Comparison of ENCODE assay signal across 12 mouse cellular contexts in genomic region chr6:31100084-31100579, GRCm38 (mm10).
DNase-seq lines count a peak whose midpoint lies in the region; ATAC-seq lines count a peak whose summit lies in the region.
"Had no signal": no experiment of that assay in that cellular context is flagged by ENCODE, and none has a peak within 500 bp of the region (broad histone marks: within the 10 kb centered on the region; RNA-seq: fewer than 3 reads in every experiment).

No protein-coding gene starts in this region.

- no peak overlapping the region for H3K9ac ChIP-seq in kidney, embryonic 14.5 days (ENCODE audit: low read depth, low read length)
- no peak overlapping the region for H3K9ac ChIP-seq in midbrain, embryonic 13.5 days (replicated peaks)
- H3K9ac ChIP-seq in hindbrain, embryonic 14.5 days = no peak overlapping the region
- H3K9ac ChIP-seq: forebrain, embryonic 13.5 days; limb, embryonic 15.5 days had no signal

- no peak overlapping the region for H3K4me3 ChIP-seq in kidney, embryonic 14.5 days (ENCODE audit: low read length)
- no peak overlapping the region for H3K4me3 ChIP-seq in brown adipose tissue, adult 24 weeks (ENCODE audit: insufficient read depth, low read depth, low read length)
- H3K4me3 ChIP-seq in midbrain, embryonic 13.5 days (replicated peaks) = no peak overlapping the region
- no peak overlapping the region for H3K4me3 ChIP-seq in hindbrain, embryonic 14.5 days (replicated peaks; ENCODE audit: low read length)
- H3K4me3 ChIP-seq: forebrain, embryonic 13.5 days; limb, embryonic 15.5 days had no signal

- WGBS in kidney, embryonic 14.5 days = 71% methylated on average over 12 of the region's 12 CpGs
- WGBS in midbrain, embryonic 13.5 days = 76% methylated on average over 12 of the region's 12 CpGs
- WGBS in hindbrain, embryonic 14.5 days = 61% methylated on average over 12 of the region's 12 CpGs

- no peak for ATAC-seq in kidney, embryonic 14.5 days (ENCODE audit: low FRiP score, low TSS enrichment)
- no peak for ATAC-seq in midbrain, embryonic 13.5 days
- ATAC-seq in hindbrain, embryonic 14.5 days (ENCODE audit: low FRiP score) = no peak
- ATAC-seq: forebrain, embryonic 13.5 days had no signal

- H3K4me1 ChIP-seq in kidney, embryonic 14.5 days (ENCODE audit: control insufficient read depth, insufficient read depth, low read length) = no peaks in the 10 kb centered on the region
- H3K4me1 ChIP-seq in brown adipose tissue, adult 24 weeks (ENCODE audit: control insufficient read depth, insufficient read depth, insufficient read length, low read length) = peaks cover 22% of the 10 kb centered on the region
- H3K4me1 ChIP-seq in midbrain, embryonic 13.5 days (replicated peaks) = peaks cover 45% of the 10 kb centered on the region
- H3K4me1 ChIP-seq in hindbrain, embryonic 14.5 days (replicated peaks; ENCODE audit: control insufficient read depth, insufficient read depth, low read length) = peaks cover 13% of the 10 kb centered on the region

- no peak overlapping the region for H3K27ac ChIP-seq in kidney, embryonic 14.5 days (ENCODE audit: low read depth, low read length)
- H3K27ac ChIP-seq in brown adipose tissue, adult 24 weeks (replicated peaks; ENCODE audit: low read depth, low read length) = peak overlapping the region; percentile 4; the same call in 1 of the 2 replicates
- H3K27ac ChIP-seq in midbrain, embryonic 13.5 days = no peak overlapping the region
- no peak overlapping the region for H3K27ac ChIP-seq in hindbrain, embryonic 14.5 days
- H3K27ac ChIP-seq: forebrain, embryonic 13.5 days; kidney, postnatal 0 days; limb, embryonic 15.5 days had no signal

- DNase-seq in kidney, adult 11 months = peak; percentile 56
- peak; percentile 99 for DNase-seq in Muller cell, postnatal 12 days (ENCODE audit: inconsistent ontology term)
- peak; percentile 76 for DNase-seq in heart, postnatal 4 days
- DNase-seq in urinary bladder, postnatal 14 days (ENCODE audit: low spot score) = no peak
- DNase-seq in hindbrain, embryonic 14.5 days (ENCODE audit: low spot score) = no peak

- H3K27me3 ChIP-seq in kidney, embryonic 14.5 days (ENCODE audit: control insufficient read depth, insufficient read depth, low read length) = no peaks in the 10 kb centered on the region
- H3K27me3 ChIP-seq in midbrain, embryonic 13.5 days = no peaks in the 10 kb centered on the region
- H3K27me3 ChIP-seq in hindbrain, embryonic 14.5 days (ENCODE audit: control insufficient read depth, insufficient read depth, low read length) = no peaks in the 10 kb centered on the region
- H3K27me3 ChIP-seq: forebrain, embryonic 13.5 days; limb, embryonic 15.5 days had no signal

- H3K9me3 ChIP-seq in kidney, embryonic 14.5 days (ENCODE audit: control insufficient read depth, low read length) = no peaks in the 10 kb centered on the region
- no peaks in the 10 kb centered on the region for H3K9me3 ChIP-seq in midbrain, embryonic 13.5 days
- H3K9me3 ChIP-seq in hindbrain, embryonic 14.5 days (ENCODE audit: control insufficient read depth, low read length) = no peaks in the 10 kb centered on the region
- H3K9me3 ChIP-seq: forebrain, embryonic 13.5 days; limb, embryonic 15.5 days had no signal

- no peak overlapping the region for H3K4me2 ChIP-seq in kidney, embryonic 14.5 days (replicated peaks; ENCODE audit: low read depth, low read length)
- no peak overlapping the region for H3K4me2 ChIP-seq in midbrain, embryonic 13.5 days (replicated peaks)
- no peak overlapping the region for H3K4me2 ChIP-seq in hindbrain, embryonic 14.5 days (replicated peaks)
- H3K4me2 ChIP-seq: forebrain, embryonic 13.5 days; limb, embryonic 15.5 days; midbrain, embryonic 11.5 days had no signal

- no peaks in the 10 kb centered on the region for H3K36me3 ChIP-seq in kidney, embryonic 14.5 days (ENCODE audit: control insufficient read depth, insufficient read depth, low read length)
- no peaks in the 10 kb centered on the region for H3K36me3 ChIP-seq in midbrain, embryonic 13.5 days
- H3K36me3 ChIP-seq in hindbrain, embryonic 14.5 days (replicated peaks; ENCODE audit: control insufficient read depth, insufficient read depth) = no peaks in the 10 kb centered on the region
- H3K36me3 ChIP-seq: limb, embryonic 15.5 days had no signal

Comparison
In these comparisons a context has a peak if more than half of its experiments do, and no peak if none do; other contexts are left out.
1. DNase-seq: peak in kidney, adult 11 months (single experiment), Muller cell, postnatal 12 days (single experiment) and heart, postnatal 4 days (single experiment); none in urinary bladder, postnatal 14 days (single experiment) and hindbrain, embryonic 14.5 days (single experiment).